Mouse (Mus musculus): ENCODE measurements at regions not wholly inside any gene's neighbourhood (a gene's known extent, or its start where the extent isn't known, plus 50 kb on each side); places are given as distances from the start of the nearest gene placed in this dataset.

GRCm38 (mm10) chr6:78115079-78115478 lies 135.6 kb upstream of the Ctnna2 start:
- H3K4me1 ChIP-seq, result no peaks in the 10 kb centered on the region
- 0 out of 2 replicates have a peak, but pooled peaks have one; percentile 33 for ATAC-seq (replicated peaks; ENCODE audit: low FRiP score)
- WGBS, result 47% methylated on average over 4 of the region's 4 CpGs
- no peaks in the 10 kb centered on the region for H3K36me3 ChIP-seq
- H3K9me3 ChIP-seq (replicated peaks), result no peaks in the 10 kb centered on the region
- no peak overlapping the region for H3K4me2 ChIP-seq
- H3K27me3 ChIP-seq, result no peaks in the 10 kb centered on the region
- no peak overlapping the region for H3K9ac ChIP-seq
- no peak overlapping the region for H3K4me3 ChIP-seq (replicated peaks)
- no peak overlapping the region for H3K27ac ChIP-seq

- H3K9me3 ChIP-seq (replicated peaks), result no peaks in the 10 kb centered on the region
- peak; percentile 89 for ATAC-seq (replicated peaks; ENCODE audit: low FRiP score)
- no peak overlapping the region for H3K4me2 ChIP-seq
- no peak overlapping the region for H3K9ac ChIP-seq
- H3K4me1 ChIP-seq, result no peaks in the 10 kb centered on the region
- no peak overlapping the region for H3K27ac ChIP-seq
- no peaks in the 10 kb centered on the region for H3K36me3 ChIP-seq
- 18% methylated on average over 2 of the region's 2 CpGs for WGBS
- no peaks in the 10 kb centered on the region for H3K27me3 ChIP-seq
- H3K4me3 ChIP-seq (replicated peaks), result no peak overlapping the region
These were observed 103.0 kb upstream of the Ctnna2 start for GRCm38 (mm10) chr6:78082528-78082927.

GRCm38 (mm10) chr6:78078919-78079318 lies 99.4 kb upstream of the Ctnna2 start:
- Histone ChIP-seq H3K4me2 (no peak overlapping the region), H3K4me1 (no peaks in the 10 kb centered on the region), H3K9ac (no peak overlapping the region), H3K27ac (no peak overlapping the region), H3K4me3 (replicated peaks) (no peak overlapping the region), H3K9me3 (replicated peaks) (no peaks in the 10 kb centered on the region), H3K27me3 (no peaks in the 10 kb centered on the region), H3K36me3 (no peaks in the 10 kb centered on the region)
- ATAC-seq (replicated peaks; ENCODE audit: low FRiP score), result 0 out of 2 replicates have a peak, but pooled peaks have one; percentile 36
- 54% methylated on average over 4 of the region's 4 CpGs for WGBS

GRCm38 (mm10) chr6:78066323-78066722 lies 86.8 kb upstream of the Ctnna2 start:
- H3K9me3 ChIP-seq (replicated peaks), result no peaks in the 10 kb centered on the region
- no peak overlapping the region for H3K4me2 ChIP-seq
- no peaks in the 10 kb centered on the region for H3K36me3 ChIP-seq
- no peak overlapping the region for H3K9ac ChIP-seq
- 87% methylated on average over 1 of the region's 1 CpGs for WGBS
- no peaks in the 10 kb centered on the region for H3K4me1 ChIP-seq
- H3K27me3 ChIP-seq, result no peaks in the 10 kb centered on the region
- H3K27ac ChIP-seq, result no peak overlapping the region
- ATAC-seq (replicated peaks; ENCODE audit: low FRiP score), result no peak
- no peak overlapping the region for H3K4me3 ChIP-seq (replicated peaks)

GRCm38 (mm10) chr6:78065737-78066136 lies 86.2 kb upstream of the Ctnna2 start:
- no peaks in the 10 kb centered on the region for H3K27me3 ChIP-seq
- no peak overlapping the region for H3K9ac ChIP-seq
- no peak for ATAC-seq (replicated peaks; ENCODE audit: low FRiP score)
- H3K27ac ChIP-seq, result no peak overlapping the region
- H3K9me3 ChIP-seq (replicated peaks), result no peaks in the 10 kb centered on the region
- no peaks in the 10 kb centered on the region for H3K4me1 ChIP-seq
- H3K4me2 ChIP-seq, result no peak overlapping the region
- H3K36me3 ChIP-seq, result no peaks in the 10 kb centered on the region
- WGBS, result 61% methylated on average over 2 of the region's 2 CpGs
- H3K4me3 ChIP-seq (replicated peaks), result no peak overlapping the region
